Comparison of ENCODE assay signal across 28 mouse cellular contexts in the genomic region with DNA sequence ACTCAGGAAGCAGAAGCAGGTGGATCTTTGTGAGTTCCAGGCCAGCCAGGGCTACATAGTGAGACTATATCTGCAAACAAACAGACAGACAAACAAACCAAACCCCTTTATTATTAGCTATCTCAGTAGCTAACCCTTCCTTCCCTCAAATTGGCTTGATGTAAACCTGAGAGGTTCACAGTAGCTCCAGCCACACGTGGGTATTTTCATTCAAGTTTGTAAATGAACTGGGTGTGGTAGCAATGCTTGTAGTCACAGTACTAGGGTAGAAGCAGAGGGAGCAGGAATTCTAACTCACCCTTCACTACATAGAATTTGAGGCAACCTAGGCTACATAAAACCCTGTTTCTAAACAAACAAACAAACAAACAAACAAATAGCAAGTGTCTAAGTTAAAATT.
"Had no signal": no experiment of that assay in that cellular context is flagged by ENCODE, and none has a peak within 500 bp of the region (broad histone marks: within the 10 kb centered on the region; RNA-seq: fewer than 3 reads in every experiment).

No protein-coding gene starts in this region.

- H3K4me3 ChIP-seq: heart, embryonic 13.5 days; heart, embryonic 15.5 days; hindbrain, embryonic 10.5 days; hindbrain, embryonic 12.5 days; hindbrain, embryonic 13.5 days; hindbrain, embryonic 15.5 days; intestine, embryonic 15.5 days; kidney, embryonic 15.5 days; layer of hippocampus, adult 2 months; left cerebral cortex, adult 2 months had no signal

- H3K9me3 ChIP-seq: heart, embryonic 13.5 days; heart, embryonic 15.5 days; hindbrain, embryonic 10.5 days; hindbrain, embryonic 12.5 days; hindbrain, embryonic 13.5 days; hindbrain, embryonic 15.5 days; intestine, embryonic 15.5 days; kidney, embryonic 15.5 days had no signal

- H3K4me1 ChIP-seq: hindbrain, embryonic 15.5 days had no signal

- H3K27me3 ChIP-seq: heart, embryonic 13.5 days; heart, embryonic 15.5 days; hindbrain, embryonic 12.5 days; hindbrain, embryonic 13.5 days; hindbrain, embryonic 15.5 days; intestine, embryonic 15.5 days; kidney, embryonic 15.5 days had no signal

- DNase-seq: heart, postnatal 10 days; heart, postnatal 14 days; heart, postnatal 36 days; heart, postnatal 4 days; kidney, adult 11 months; kidney, adult 18-20 months; kidney, adult 2 months; kidney, adult 8-10 months; kidney, adult 9 months; kidney, postnatal 14 days; kidney, postnatal 25 days; kidney, postnatal 36 days; kidney, postnatal 4 days; layer of hippocampus, adult 9-11 months; layer of hippocampus, postnatal 36 days had no signal

- H3K9ac ChIP-seq: heart, embryonic 13.5 days; heart, embryonic 15.5 days; hindbrain, embryonic 12.5 days; hindbrain, embryonic 13.5 days; hindbrain, embryonic 14.5 days; hindbrain, embryonic 15.5 days; intestine, embryonic 15.5 days; kidney, embryonic 15.5 days had no signal

- H3K27ac ChIP-seq: heart, embryonic 13.5 days; heart, embryonic 15.5 days; hindbrain, embryonic 10.5 days; hindbrain, embryonic 12.5 days; hindbrain, embryonic 13.5 days; hindbrain, embryonic 14.5 days; hindbrain, embryonic 15.5 days; hindbrain, postnatal 0 days; intestine, embryonic 15.5 days; kidney, embryonic 15.5 days; kidney, postnatal 0 days; layer of hippocampus, adult 2 months; left cerebral cortex, adult 2 months had no signal

- H3K36me3 ChIP-seq: heart, embryonic 13.5 days; heart, embryonic 15.5 days; hindbrain, embryonic 10.5 days; hindbrain, embryonic 12.5 days; hindbrain, embryonic 13.5 days; hindbrain, embryonic 15.5 days; intestine, embryonic 15.5 days; kidney, embryonic 15.5 days had no signal
